Mouse (Mus musculus) liver, embryonic 13.5 days (tissue): ENCODE results near the gene Cracr2a. TPM values are rescaled to one million over a fixed set of nuclear protein-coding genes. Genes with fewer than 3 reads are reported as not detected.

Source experiments
- ATAC-seq: fragments of 200-750 bp; cut with Nextera tagmentation; 2 replicates; pipeline ENCODE4 v1.8.0; 2017; ENCODE audit warnings: low read depth, mild to moderate bottlenecking, moderate number of reproducible peaks, moderate library complexity
- DNase-seq: peaks from one replicate; pipeline ENCODE4 v3.0.0; 2022
- H3K27ac ChIP-seq: fragments of 300-500 bp; sonication (generic); 2 replicates; pipeline ENCODE4 v1.5.1; 2015; ENCODE audit warnings: moderate library complexity, mild to moderate bottlenecking, inconsistent platforms
- H3K27me3 ChIP-seq: fragments of 300-500 bp; sonication (generic); 2 replicates; pipeline ENCODE4 v1.6.1; 2015; ENCODE audit warnings: mild to moderate bottlenecking, inconsistent platforms
- H3K36me3 ChIP-seq: fragments of 300-500 bp; sonication (generic); 2 replicates; pipeline ENCODE4 v1.6.1; 2015; ENCODE audit warnings: mild to moderate bottlenecking, inconsistent platforms
- H3K4me1 ChIP-seq: fragments of 300-500 bp; sonication (generic); replicated peaks from 2 replicates; pipeline ENCODE4 v1.6.1; 2015; ENCODE audit warnings: inconsistent platforms
- H3K4me2 ChIP-seq: fragments of 300-500 bp; sonication (generic); 2 replicates; pipeline ENCODE4 v1.6.1; 2015; ENCODE audit warnings: inconsistent platforms, mild to moderate bottlenecking, moderate library complexity
- H3K4me3 ChIP-seq: fragments of 300-500 bp; sonication (generic); replicated peaks from 2 replicates; pipeline ENCODE4 v1.5.1; 2015; ENCODE audit warnings: mild to moderate bottlenecking, inconsistent platforms
- H3K9ac ChIP-seq: fragments of 300-500 bp; sonication (generic); 2 replicates; pipeline ENCODE4 v1.6.1; 2015; ENCODE audit warnings: mild to moderate bottlenecking, inconsistent platforms
- H3K9me3 ChIP-seq: fragments of 300-500 bp; sonication (generic); replicated peaks from 2 replicates; pipeline ENCODE4 v1.6.1; 2016; ENCODE audit warnings: inconsistent platforms
- WGBS: fragments of 180-500 bp; shearing (Covaris S2); methylation state at CpG from one replicate; pipeline ENCODE4 v1.1.7; 2015; ENCODE audit not compliant: insufficient replicate concordance; 5-methylcytosine and 5-hydroxymethylcytosine counted together
- polyA plus RNA-seq: library from polyadenylated mRNA; unstranded; fragments of >200 nt; fragmentation: Nextera tagmentation; extraction: Ambion mirVana; gene quantifications from 2 replicates; pipeline ENCODE4 v1.2.1, GENCODE M21; 2015

Gene Cracr2a
- polyA plus RNA-seq, 1 experiment from 2014 or later, result 0.88 TPM

- H3K27ac ChIP-seq, result no peak overlapping the region
- H3K36me3 ChIP-seq, result no peaks in the 10 kb centered on the region
- no peak overlapping the region for H3K9ac ChIP-seq
- no peak for ATAC-seq
- no peak overlapping the region for H3K4me2 ChIP-seq
- WGBS, result 73% methylated on average over 4 of the region's 4 CpGs
- no peak overlapping the region for H3K4me3 ChIP-seq
- H3K4me1 ChIP-seq, result no peaks in the 10 kb centered on the region
- H3K27me3 ChIP-seq, result no peaks in the 10 kb centered on the region
- DNase-seq, result no peak
- no peaks in the 10 kb centered on the region for H3K9me3 ChIP-seq
These were observed 108.2 kb downstream of the Cracr2a start for GRCm38 (mm10) chr6:127669313-127669712.

GRCm38 (mm10) chr6:127670031-127670430 lies 108.9 kb downstream of the Cracr2a start:
- H3K9me3 ChIP-seq, result no peaks in the 10 kb centered on the region
- no peaks in the 10 kb centered on the region for H3K36me3 ChIP-seq
- H3K27ac ChIP-seq, result no peak overlapping the region
- ATAC-seq (no peak), DNase-seq (no peak)
- H3K4me1 ChIP-seq, result no peaks in the 10 kb centered on the region
- no peaks in the 10 kb centered on the region for H3K27me3 ChIP-seq
- H3K9ac ChIP-seq, result no peak overlapping the region
- WGBS, result 79% methylated on average over 4 of the region's 4 CpGs
- no peak overlapping the region for H3K4me2 ChIP-seq
- H3K4me3 ChIP-seq, result no peak overlapping the region

- ATAC-seq (no peak), DNase-seq (no peak)
- H3K36me3 ChIP-seq, result no peaks in the 10 kb centered on the region
- H3K27ac ChIP-seq, result no peak overlapping the region
- no peak overlapping the region for H3K4me3 ChIP-seq
- H3K4me2 ChIP-seq, result no peak overlapping the region
- 65% methylated on average over 7 of the region's 7 CpGs for WGBS
- no peaks in the 10 kb centered on the region for H3K4me1 ChIP-seq
- H3K27me3 ChIP-seq, result no peaks in the 10 kb centered on the region
- H3K9ac ChIP-seq, result no peak overlapping the region
- no peaks in the 10 kb centered on the region for H3K9me3 ChIP-seq
These were observed 110.9 kb downstream of the Cracr2a start for GRCm38 (mm10) chr6:127672071-127672470.

GRCm38 (mm10) chr6:127676866-127677265 lies 115.7 kb downstream of the Cracr2a start:
- WGBS, result 70% methylated on average over 11 of the region's 11 CpGs
- Histone ChIP-seq H3K9ac (no peak overlapping the region), H3K27me3 (no peaks in the 10 kb centered on the region), H3K9me3 (no peaks in the 10 kb centered on the region), H3K4me2 (no peak overlapping the region), H3K4me3 (no peak overlapping the region), H3K27ac (no peak overlapping the region), H3K36me3 (no peaks in the 10 kb centered on the region), H3K4me1 (no peaks in the 10 kb centered on the region)
- ATAC-seq (no peak), DNase-seq (no peak)

GRCm38 (mm10) chr6:127678320-127678719 lies 117.2 kb downstream of the Cracr2a start:
- no peak for DNase-seq
- no peaks in the 10 kb centered on the region for H3K9me3 ChIP-seq
- H3K9ac ChIP-seq, result no peak overlapping the region
- 55% methylated on average over 9 of the region's 9 CpGs for WGBS
- no peak overlapping the region for H3K4me3 ChIP-seq
- 0 out of 2 replicates have a peak, but pooled peaks cover 3% of the 10 kb centered on the region for H3K27me3 ChIP-seq
- no peaks in the 10 kb centered on the region for H3K4me1 ChIP-seq
- ATAC-seq, result no peak
- H3K4me2 ChIP-seq, result no peak overlapping the region
- no peak overlapping the region for H3K27ac ChIP-seq
- H3K36me3 ChIP-seq, result no peaks in the 10 kb centered on the region

- Histone ChIP-seq H3K4me3 (no peak overlapping the region), H3K4me1 (no peaks in the 10 kb centered on the region), H3K9ac (no peak overlapping the region), H3K9me3 (no peaks in the 10 kb centered on the region), H3K27ac (no peak overlapping the region), H3K36me3 (no peaks in the 10 kb centered on the region), H3K27me3 (0 out of 2 replicates have a peak, but pooled peaks cover 3% of the 10 kb centered on the region), H3K4me2 (no peak overlapping the region)
- no peak for ATAC-seq
- no peak for DNase-seq
- 51% methylated on average over 3 of the region's 3 CpGs for WGBS
These were observed 117.9 kb downstream of the Cracr2a start for GRCm38 (mm10) chr6:127678998-127679397.

GRCm38 (mm10) chr6:127680784-127681183 lies 119.6 kb downstream of the Cracr2a start:
- DNase-seq, result no peak

GRCm38 (mm10) chr6:127683561-127683960 lies 122.4 kb downstream of the Cracr2a start:
- DNase-seq (no peak), ATAC-seq (no peak)
- Histone ChIP-seq H3K27me3 (0 out of 2 replicates have a peak, but pooled peaks cover 3% of the 10 kb centered on the region), H3K9ac (no peak overlapping the region), H3K4me2 (no peak overlapping the region), H3K4me3 (no peak overlapping the region), H3K27ac (no peak overlapping the region), H3K4me1 (no peaks in the 10 kb centered on the region), H3K9me3 (no peaks in the 10 kb centered on the region), H3K36me3 (no peaks in the 10 kb centered on the region)
- 34% methylated on average over 8 of the region's 8 CpGs for WGBS

More at GRCm38 (mm10) chr6:127680784-127681183, 119.6 kb downstream of the Cracr2a start:
- 67% methylated on average over 7 of the region's 7 CpGs for WGBS
- no peak overlapping the region for H3K27ac ChIP-seq
- 0 out of 2 replicates have a peak, but pooled peaks cover 3% of the 10 kb centered on the region for H3K27me3 ChIP-seq
- ATAC-seq, result no peak
- no peak overlapping the region for H3K4me2 ChIP-seq
- no peaks in the 10 kb centered on the region for H3K4me1 ChIP-seq
- H3K36me3 ChIP-seq, result no peaks in the 10 kb centered on the region
- no peak overlapping the region for H3K4me3 ChIP-seq
- H3K9ac ChIP-seq, result no peak overlapping the region
- H3K9me3 ChIP-seq, result no peaks in the 10 kb centered on the region

GRCm38 (mm10) chr6:127684981-127685380 lies 123.8 kb downstream of the Cracr2a start:
- DNase-seq (no peak), ATAC-seq (no peak)
- 0 out of 2 replicates have a peak, but pooled peaks cover 3% of the 10 kb centered on the region for H3K27me3 ChIP-seq
- 68% methylated on average over 4 of the region's 4 CpGs for WGBS
- no peak overlapping the region for H3K4me3 ChIP-seq
- no peaks in the 10 kb centered on the region for H3K4me1 ChIP-seq
- no peak overlapping the region for H3K9ac ChIP-seq
- no peak overlapping the region for H3K4me2 ChIP-seq
- no peak overlapping the region for H3K27ac ChIP-seq
- H3K36me3 ChIP-seq, result no peaks in the 10 kb centered on the region
- H3K9me3 ChIP-seq, result no peaks in the 10 kb centered on the region

- Histone ChIP-seq H3K9ac (no peak overlapping the region), H3K4me1 (no peaks in the 10 kb centered on the region; the same call in 1 of the 2 replicates), H3K9me3 (no peaks in the 10 kb centered on the region), H3K4me3 (no peak overlapping the region), H3K27ac (no peak overlapping the region), H3K27me3 (0 out of 2 replicates have a peak, but pooled peaks cover 3% of the 10 kb centered on the region), H3K36me3 (no peaks in the 10 kb centered on the region), H3K4me2 (no peak overlapping the region)
- 73% methylated on average over 6 of the region's 6 CpGs for WGBS
- no peak for ATAC-seq
- no peak for DNase-seq
These were observed 126.2 kb downstream of the Cracr2a start for GRCm38 (mm10) chr6:127687181-127687860.

GRCm38 (mm10) chr6:127692298-127692697 lies 131.2 kb downstream of the Cracr2a start:
- Histone ChIP-seq H3K4me2 (no peak overlapping the region), H3K4me3 (no peak overlapping the region), H3K27me3 (no peaks in the 10 kb centered on the region), H3K4me1 (no peaks in the 10 kb centered on the region; the same call in 1 of the 2 replicates), H3K9ac (no peak overlapping the region), H3K27ac (no peak overlapping the region), H3K36me3 (no peaks in the 10 kb centered on the region), H3K9me3 (no peaks in the 10 kb centered on the region)
- WGBS, result 30% methylated on average over 7 of the region's 7 CpGs
- no peak for ATAC-seq
- DNase-seq, result no peak

GRCm38 (mm10) chr6:127693681-127694080 lies 132.5 kb downstream of the Cracr2a start:
- WGBS, result 71% methylated on average over 7 of the region's 7 CpGs
- no peaks in the 10 kb centered on the region for H3K27me3 ChIP-seq
- ATAC-seq (no peak), DNase-seq (no peak)
- H3K36me3 ChIP-seq, result no peaks in the 10 kb centered on the region
- H3K4me2 ChIP-seq, result no peak overlapping the region
- H3K27ac ChIP-seq, result no peak overlapping the region
- no peak overlapping the region for H3K9ac ChIP-seq
- H3K4me3 ChIP-seq, result no peak overlapping the region
- no peaks in the 10 kb centered on the region; the same call in 1 of the 2 replicates for H3K4me1 ChIP-seq
- H3K9me3 ChIP-seq, result no peaks in the 10 kb centered on the region
